Mouse (Mus musculus) left cerebral cortex, postnatal 36 days (tissue): ENCODE measurements around the gene Ctdsp1. TPM values are rescaled to one million over a fixed set of nuclear protein-coding genes. Genes with fewer than 3 reads are reported as not detected.
"Not testable (repeated sequence)": the region's sequence is repeated elsewhere in the genome, so short reads cannot be mapped to it uniquely, and the experiment has no call there.

ENCODE experiments used
- DNase-seq, 2 experiments: peaks; one replicate each; pipeline ENCODE4 v3.0.0; 2021 to 2022; ENCODE audit warnings: low spot score in 2 of 2, mixed read lengths in 1 of 2
- intact Hi-C: fragments of 180-260 bp; cut with DNase I; formaldehyde crosslinking; loops from one replicate; pipeline ENCODE4 v1.15.1; 2025
- total RNA-seq, 2 experiments: library from RNA; stranded (reverse); gene quantifications; 2 replicates each; pipeline ENCODE4 v1.2.3; 2021

Ctdsp1 gene
- total RNA-seq, 2 experiments from 2014 or later = 23.0 to 25.2 TPM

DNA sequence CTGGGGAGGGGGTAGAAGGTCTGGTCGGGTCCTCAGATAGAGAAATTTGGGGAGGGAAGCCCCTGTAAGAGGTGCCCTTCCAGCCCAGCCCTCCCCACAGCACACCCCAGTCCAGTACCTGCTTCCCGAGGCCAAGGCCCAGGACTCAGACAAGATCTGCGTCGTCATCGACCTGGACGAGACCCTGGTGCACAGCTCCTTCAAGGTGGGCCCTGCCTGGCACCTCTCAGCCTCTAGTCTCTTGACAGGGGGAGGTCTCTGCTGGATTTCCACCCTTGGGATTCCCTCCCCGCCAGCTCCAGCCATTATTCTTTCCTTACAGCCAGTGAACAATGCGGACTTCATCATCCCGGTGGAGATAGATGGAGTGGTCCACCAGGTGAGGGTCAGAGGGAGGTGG, 2.4 kb downstream of the Ctdsp1 start:
- no peak for DNase-seq
- intact Hi-C loops = no loop called here

DNA sequence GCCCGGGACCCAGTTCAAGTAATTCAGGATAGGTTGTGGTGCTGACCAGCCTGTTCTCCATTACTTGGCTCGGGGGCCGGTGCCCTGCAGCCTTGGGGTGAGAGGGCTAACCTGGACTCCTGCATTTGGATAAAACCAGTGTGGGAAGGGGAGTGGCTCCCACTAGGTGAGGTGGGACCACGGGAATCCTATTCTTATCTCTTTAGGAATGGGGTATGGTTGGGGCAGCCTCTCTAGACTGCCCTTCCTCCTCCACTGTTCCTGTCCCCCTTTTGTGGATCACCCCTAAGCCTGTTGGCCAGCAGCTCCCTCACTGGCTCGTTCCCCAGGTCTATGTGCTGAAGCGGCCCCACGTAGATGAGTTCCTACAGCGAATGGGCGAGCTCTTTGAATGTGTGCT, 3.0 kb downstream of the Ctdsp1 start:
- intact Hi-C loops = no loop called here
- no peak for DNase-seq

DNA sequence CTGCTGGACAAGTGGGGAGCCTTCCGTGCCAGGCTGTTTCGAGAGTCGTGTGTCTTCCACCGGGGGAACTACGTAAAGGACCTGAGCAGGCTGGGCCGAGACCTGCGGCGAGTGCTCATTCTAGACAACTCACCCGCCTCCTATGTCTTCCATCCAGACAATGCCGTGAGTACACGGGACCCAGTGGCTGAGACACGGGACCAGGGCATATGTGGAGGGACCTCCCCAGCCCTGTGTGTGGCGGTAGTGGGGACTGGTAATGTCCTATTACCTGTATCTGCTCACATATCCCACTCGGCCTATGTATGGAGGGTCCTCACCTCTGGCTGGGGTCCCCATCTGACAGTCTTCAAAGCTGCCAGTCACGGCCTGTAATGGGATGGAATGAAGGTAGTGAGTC, 3.5 kb downstream of the Ctdsp1 start:
- DNase-seq = no peak
- intact Hi-C loops = loop anchor here (5.0 kb wide), 2 partner anchors 42 to 57 kb away; no protein-coding TSS in a partner anchor

GRCm38 (mm10) chr1:74395290-74395689, 4.0 kb downstream of the Ctdsp1 start:
- intact Hi-C loops = loop anchor here (5.0 kb wide), 2 partner anchors 42 to 57 kb away; no protein-coding TSS in a partner anchor
- no peak for DNase-seq

DNA sequence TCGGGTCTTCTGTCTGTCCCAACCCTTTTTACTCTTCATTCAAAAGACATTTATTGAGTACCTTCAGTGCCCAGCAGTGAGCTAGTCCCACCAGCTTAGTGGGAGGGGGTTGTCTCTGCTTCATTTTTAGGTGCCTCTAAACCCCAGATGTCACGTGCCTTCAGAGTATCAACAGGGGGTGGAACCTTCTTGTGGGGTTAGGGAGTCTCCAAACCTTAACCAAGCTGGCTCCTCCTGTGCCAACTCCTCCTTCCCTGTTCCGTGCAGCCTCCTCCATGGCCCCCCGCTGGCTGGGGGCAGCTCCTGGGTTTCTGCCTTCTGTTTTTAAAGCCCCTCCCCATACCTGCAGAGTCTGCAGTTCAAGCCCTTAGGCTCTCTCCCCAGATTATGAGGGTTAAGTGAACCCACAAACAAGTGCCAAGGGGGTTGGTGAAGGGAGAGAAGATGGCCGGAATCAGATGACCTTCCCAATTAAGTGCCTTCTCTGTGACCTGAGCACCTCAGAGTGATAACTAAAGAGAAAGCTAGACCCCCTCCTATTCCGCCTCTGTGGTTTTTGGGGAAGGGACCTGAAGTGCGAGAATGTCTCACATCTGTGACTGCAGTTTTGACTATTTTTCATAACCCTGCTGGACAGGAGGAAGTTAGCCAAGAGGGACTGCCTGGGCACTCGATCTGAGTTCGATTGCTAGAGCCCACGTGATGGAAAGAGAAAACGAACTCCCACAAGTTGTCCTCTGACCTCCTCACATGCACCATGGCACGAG, 5.3 kb downstream of the Ctdsp1 start:
- intact Hi-C loops = loop anchor here (5.0 kb wide), 2 partner anchors 41 to 56 kb away; no protein-coding TSS in a partner anchor
- not testable (repeated sequence) for DNase-seq

- peak; percentile 88 to 89 for DNase-seq
- intact Hi-C loops = loop anchor here (5.0 kb wide), 2 partner anchors 40 to 55 kb away; no protein-coding TSS in a partner anchor
Measured at GRCm38 (mm10) chr1:74397268-74397918, 6.1 kb downstream of the Ctdsp1 start.

DNA sequence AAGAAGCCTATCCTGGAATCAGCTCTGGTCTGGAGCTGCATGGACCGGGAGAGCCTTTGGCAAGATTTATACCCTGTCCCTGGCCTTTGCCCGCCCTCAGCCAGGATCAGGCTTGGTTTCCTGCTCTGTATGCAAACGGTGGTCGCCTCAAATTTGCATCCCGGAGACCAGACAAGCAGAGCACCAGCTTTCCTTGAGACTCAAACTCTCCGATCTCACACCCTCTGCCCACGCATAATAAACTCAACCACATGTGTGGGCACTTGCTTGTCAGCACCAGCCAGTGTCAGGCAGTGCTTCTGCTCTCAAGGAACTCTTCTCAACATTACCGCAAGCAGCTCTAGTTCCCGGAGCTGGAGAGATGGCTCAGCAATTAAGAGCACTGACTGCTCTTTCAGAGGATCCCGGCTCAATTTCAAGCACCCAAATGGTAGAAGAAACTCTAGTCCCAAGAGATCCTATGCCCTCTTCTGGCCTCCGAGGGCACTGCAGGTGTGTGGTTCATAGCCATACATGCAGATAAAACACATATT, 6.7 kb downstream of the Ctdsp1 start:
- intact Hi-C loops = loop anchor here (5.0 kb wide), 2 partner anchors 39 to 54 kb away; no protein-coding TSS in a partner anchor
- DNase-seq = peak; percentile 56 to 62

DNA sequence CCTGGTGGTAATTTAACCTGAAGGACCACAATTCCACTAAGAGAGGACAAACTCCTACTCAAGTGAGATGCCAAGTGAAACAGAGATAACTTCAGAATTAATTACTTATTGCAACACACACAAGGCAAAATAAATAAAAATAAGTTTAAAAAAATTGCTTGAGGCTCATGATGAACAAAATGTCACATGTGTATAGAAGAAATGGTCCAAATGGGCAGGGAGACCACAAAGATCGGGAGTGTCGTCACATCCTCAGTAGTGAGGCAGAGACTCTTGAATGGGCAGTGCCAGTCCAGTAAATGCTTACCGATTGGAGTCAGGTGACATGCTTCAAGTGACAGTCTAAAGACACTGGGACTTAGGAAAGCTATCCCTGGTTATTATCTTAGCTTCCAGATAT, 9.2 kb downstream of the Ctdsp1 start:
- no peak for DNase-seq
- intact Hi-C loops = no loop called here

DNA sequence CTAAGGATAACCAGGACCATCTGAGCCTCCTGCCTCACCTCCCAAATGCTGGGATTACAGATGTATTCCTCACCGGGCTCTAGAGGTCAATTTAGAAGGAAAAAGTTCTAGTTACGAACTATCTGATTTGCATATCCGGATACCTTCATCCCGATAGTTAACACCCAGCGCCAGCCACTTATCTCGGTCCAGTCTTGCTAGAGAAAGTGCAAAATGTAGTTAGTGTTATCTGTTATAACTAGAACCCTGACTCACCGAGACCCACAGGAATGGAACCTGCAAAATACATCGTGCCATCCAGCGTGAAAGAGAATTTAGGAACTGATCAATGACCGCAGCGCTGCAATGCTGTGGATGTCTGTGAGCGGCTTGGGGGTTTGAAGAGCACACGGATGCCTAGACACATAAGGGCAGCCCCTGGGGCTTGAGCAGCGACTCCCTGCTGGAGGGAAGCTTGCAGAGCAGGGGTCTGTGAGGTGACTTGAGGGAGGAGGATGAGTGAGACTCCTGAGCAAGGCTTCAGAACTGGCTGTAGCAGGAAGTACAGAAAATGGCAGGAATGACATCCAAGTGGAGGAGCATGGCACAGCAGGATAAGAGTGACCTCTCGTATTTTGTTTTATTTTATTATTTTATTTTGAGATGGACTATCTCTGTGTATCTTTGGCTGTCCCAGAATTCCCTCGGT, 9.8 kb downstream of the Ctdsp1 start:
- intact Hi-C loops = no loop called here
- DNase-seq = no peak

- no peak for DNase-seq
- intact Hi-C loops = no loop called here
Measured at GRCm38 (mm10) chr1:74404206-74404605, 12.9 kb downstream of the Ctdsp1 start.

GRCm38 (mm10) chr1:74408589-74409504, 17.5 kb downstream of the Ctdsp1 start, which contains the start of gene Vil1:
Gene Vil1 (plus strand): TSS chr1:74409376.
- DNase-seq = no peak
- intact Hi-C loops = no loop called here

GRCm38 (mm10) chr1:74411753-74412325, 20.5 kb downstream of the Ctdsp1 start:
- intact Hi-C loops = no loop called here
- DNase-seq = no peak

DNA sequence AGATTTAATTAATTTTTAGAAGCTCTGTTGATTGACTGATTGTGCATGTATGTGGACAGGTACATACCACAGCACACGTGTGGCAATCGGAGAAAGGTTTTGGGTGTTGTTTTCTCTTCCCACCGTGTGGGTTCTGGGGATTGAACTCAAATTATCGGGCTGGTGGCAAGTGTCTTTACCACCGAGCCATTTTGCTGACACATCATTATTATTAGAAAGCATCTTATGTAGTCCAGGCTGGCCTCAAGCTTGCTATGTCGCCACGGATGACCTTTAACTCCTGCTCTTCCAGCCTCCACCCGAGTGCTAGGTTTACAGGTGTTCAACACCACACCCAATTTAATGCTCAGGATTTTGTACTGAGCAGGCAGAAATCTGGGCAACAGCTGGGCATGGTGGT, 21.4 kb downstream of the Ctdsp1 start:
- no peak for DNase-seq
- intact Hi-C loops = no loop called here

DNA sequence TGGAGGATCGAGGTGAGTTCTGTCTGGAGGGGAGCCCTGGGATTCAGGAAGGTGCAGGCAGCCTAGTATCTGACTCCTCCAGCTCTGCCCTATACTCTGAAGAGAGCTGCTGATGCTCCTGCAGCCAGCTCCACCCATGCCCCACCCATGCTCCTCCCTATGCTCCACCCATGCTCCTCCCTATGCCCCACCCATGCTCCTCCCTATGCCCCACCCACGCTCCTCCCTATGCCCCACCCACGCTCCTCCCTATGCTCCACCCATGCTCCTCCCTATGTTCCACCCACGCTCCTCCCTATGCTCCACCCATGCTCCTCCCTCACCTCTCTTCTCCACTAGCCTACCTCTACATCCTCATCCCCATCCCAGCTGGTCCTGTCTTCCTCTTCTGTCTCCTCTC, 23.8 kb downstream of the Ctdsp1 start:
- intact Hi-C loops = no loop called here
- no peak for DNase-seq

GRCm38 (mm10) chr1:74418747-74419439, 27.6 kb downstream of the Ctdsp1 start:
- no peak for DNase-seq
- intact Hi-C loops = no loop called here

DNA sequence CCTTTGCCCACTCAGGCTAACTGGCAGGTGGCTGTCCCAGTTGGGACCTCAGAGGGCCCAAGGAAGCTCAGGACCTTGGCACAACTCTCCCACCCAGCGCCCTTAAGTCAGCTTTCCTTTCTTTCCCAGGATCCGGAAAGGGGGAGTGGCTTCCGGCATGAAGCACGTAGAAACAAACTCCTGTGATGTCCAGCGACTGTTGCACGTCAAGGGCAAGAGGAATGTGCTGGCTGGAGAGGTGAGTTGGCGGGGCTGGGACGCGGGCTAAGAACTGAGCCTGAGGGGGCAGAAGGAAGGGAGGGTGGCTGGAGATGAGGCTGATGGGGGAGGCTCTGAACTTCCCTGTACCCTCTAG, 28.1 kb downstream of the Ctdsp1 start:
- intact Hi-C loops = no loop called here
- no peak for DNase-seq

GRCm38 (mm10) chr1:74423147-74423546, 31.8 kb downstream of the Ctdsp1 start:
- DNase-seq = no peak
- intact Hi-C loops = no loop called here

DNA sequence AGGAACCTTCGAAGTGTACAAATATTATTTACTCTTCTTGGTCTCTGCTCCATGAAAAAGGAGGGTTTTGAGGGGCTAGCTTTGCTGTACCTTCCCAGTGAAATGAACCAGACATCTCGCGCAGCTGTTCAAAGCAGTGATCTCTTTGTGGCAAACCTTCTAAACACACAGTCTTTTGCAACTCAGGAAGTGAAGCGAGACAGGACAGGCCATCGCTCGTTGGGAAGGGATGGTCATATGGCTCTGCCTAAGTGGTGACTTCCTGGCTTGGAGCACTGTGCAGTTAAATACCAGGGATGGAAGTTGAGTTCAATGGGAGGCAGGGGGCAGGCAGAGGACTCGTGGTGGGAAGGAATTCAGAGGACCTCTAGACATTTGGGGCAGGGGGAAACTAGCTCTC, 34.5 kb downstream of the Ctdsp1 start:
- intact Hi-C loops = no loop called here

More for the DNA sequence above, 34.5 kb downstream of the Ctdsp1 start:
- DNase-seq = no peak
